Mouse (Mus musculus) lung, adult 2 months (tissue): ENCODE results near the gene Tmcc2. TPM values are rescaled to one million over a fixed set of nuclear protein-coding genes. Genes with fewer than 3 reads are reported as not detected.

Experiments used
- DNase-seq: peaks from one replicate; pipeline ENCODE4 v3.0.0; 2022
- H3K4me1 ChIP-seq: fragments of 200-500 bp; 2 replicates; pipeline ENCODE4 v1.6.1; 2011; ENCODE audit warnings: low read length; ENCODE audit not compliant: control insufficient read depth, insufficient read depth
- H3K4me3 ChIP-seq: fragments of 200-500 bp; replicated peaks from 2 replicates; pipeline ENCODE3; 2011; ENCODE audit warnings: low read depth, mild to moderate bottlenecking, control low read depth, low read length; ENCODE audit errors: extremely low read depth
- CTCF ChIP-seq: fragments of 200-500 bp; IDR thresholded peaks from 2 replicates; pipeline ENCODE4 v1.5.1; 2011; ENCODE audit warnings: mild to moderate bottlenecking, low read length, control low read depth; ENCODE audit not compliant: insufficient read depth
- POLR2A ChIP-seq: fragments of 200-500 bp; IDR thresholded peaks from 2 replicates; pipeline ENCODE4 v1.6.1; 2011; ENCODE audit warnings: low read depth, mild to moderate bottlenecking, control low read depth, low read length, borderline replicate concordance; ENCODE audit errors: extremely low read depth
- WGBS: fragments of 180-500 bp; shearing (Covaris S2); methylation state at CpG from one replicate; pipeline ENCODE4 v1.1.7; 2018; 5-methylcytosine and 5-hydroxymethylcytosine counted together
- polyA plus RNA-seq: library from polyadenylated mRNA; depleted of rRNA; stranded (reverse); fragments of >200 nt; gene quantifications from 2 replicates; pipeline ENCODE4 v1.2.3, GENCODE M21; 2012

Gene Tmcc2
- polyA plus RNA-seq, 1 experiment: 135 TPM

GRCm38 (mm10) chr1:132422912-132423696 lies 32.0 kb upstream of the Tmcc2 start:
- Histone ChIP-seq H3K4me1 (peaks cover 5% of the 10 kb centered on the region; the same call in 1 of the 2 replicates), H3K4me3 (no peak overlapping the region)
- TF ChIP-seq CTCF (no peak), POLR2A (no peak)
- no peak for DNase-seq
- 90% methylated on average over 5 of the region's 5 CpGs for WGBS

DNA sequence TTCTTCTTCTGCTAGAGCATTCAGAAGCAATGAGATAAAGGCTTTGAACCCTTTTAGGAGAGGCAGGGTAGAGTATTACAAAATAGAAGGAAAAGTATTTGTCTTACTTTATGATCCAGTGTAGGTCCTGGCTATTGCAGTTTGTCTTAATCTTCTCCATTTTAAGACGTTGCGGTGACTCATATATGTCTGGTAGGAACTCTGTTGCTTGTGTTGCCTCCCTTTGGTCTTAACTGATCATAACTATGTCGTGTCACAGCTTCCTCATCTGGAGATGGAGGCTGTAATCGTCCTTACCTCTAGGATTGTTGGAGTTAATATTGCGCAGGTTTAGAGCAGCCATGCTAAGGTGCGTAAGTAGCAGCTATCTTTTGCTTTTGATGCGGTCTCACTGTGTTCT lies 29.6 kb upstream of the Tmcc2 start:
- 81% methylated on average over 7 of the region's 7 CpGs for WGBS
- DNase-seq: no peak
- H3K4me3 ChIP-seq: no peak overlapping the region
- peaks cover 5% of the 10 kb centered on the region; the same call in 1 of the 2 replicates for H3K4me1 ChIP-seq
- TF ChIP-seq CTCF (no peak), POLR2A (no peak)

DNA sequence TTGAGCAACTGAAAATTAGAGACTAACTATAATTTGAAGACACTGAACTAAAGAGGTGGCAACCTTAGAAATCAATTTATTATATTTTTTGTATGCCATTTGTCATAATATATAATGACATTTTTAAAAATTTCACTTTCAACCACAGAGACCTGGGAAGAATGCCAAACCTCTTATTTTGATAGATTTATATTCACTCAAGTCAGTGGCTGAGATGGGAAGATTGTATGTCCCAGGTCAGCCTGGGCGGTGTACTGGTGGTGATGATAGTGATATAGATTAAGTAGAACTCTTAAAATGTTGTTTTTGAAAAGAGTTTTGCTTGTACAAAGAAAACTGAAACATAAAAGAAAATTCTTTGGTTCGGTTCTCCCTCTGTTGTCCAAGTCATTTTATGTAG lies 29.1 kb upstream of the Tmcc2 start:
- DNase-seq: no peak
- TF ChIP-seq CTCF: no peak
- no peak for TF ChIP-seq POLR2A
- Histone ChIP-seq H3K4me1 (peaks cover 5% of the 10 kb centered on the region; the same call in 1 of the 2 replicates), H3K4me3 (no peak overlapping the region)
- WGBS: 62% methylated on average over 2 of the region's 2 CpGs

- TF ChIP-seq CTCF (no peak), POLR2A (peak; percentile 79; the same call in 1 of the 2 replicates)
- DNase-seq: peak; percentile 88
- WGBS: under 1% methylated on average over 83 of the region's 85 CpGs
Measured at GRCm38 (mm10) chr1:132417319-132418251, 26.5 kb upstream of the Tmcc2 start, which contains the start of gene Dstyk. Gene Dstyk, plus strand, starts transcription at chr1:132417555.

DNA sequence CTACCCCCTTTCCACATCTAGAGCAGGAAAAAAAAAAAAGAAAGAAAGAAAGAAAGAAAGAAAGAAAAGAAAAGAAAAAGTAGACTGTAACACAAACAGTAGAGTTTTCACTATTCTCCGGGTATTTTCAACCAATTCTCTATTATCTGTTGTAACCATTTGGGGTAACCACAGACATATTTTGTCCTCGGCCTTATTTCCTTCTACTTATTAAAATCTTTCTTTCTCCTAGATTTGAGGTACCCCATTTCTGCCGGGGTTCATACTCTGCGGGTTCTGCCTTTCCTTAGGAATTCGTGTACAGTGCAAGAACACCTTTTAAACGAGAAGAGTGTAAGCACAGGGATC lies 25.8 kb upstream of the Tmcc2 start:
- DNase-seq: no peak
- 10% methylated on average over 6 of the region's 6 CpGs for WGBS
- H3K4me3 ChIP-seq: peak overlapping the region; percentile 42
- TF ChIP-seq POLR2A: no peak
- no peak for TF ChIP-seq CTCF
- H3K4me1 ChIP-seq: peaks cover 5% of the 10 kb centered on the region; the same call in 1 of the 2 replicates

More at GRCm38 (mm10) chr1:132417319-132418251, 26.5 kb upstream of the Tmcc2 start, which contains the start of gene Dstyk:
- Histone ChIP-seq H3K4me3 (peak within 1 kb of the TSS; percentile 42), H3K4me1 (peaks cover 5% of the 10 kb centered on the region; the same call in 1 of the 2 replicates)

- H3K4me3 ChIP-seq: no peak overlapping the region
- TF ChIP-seq CTCF (no peak), POLR2A (no peak)
- 52% methylated on average over 8 of the region's 8 CpGs for WGBS
- no peak for DNase-seq
- H3K4me1 ChIP-seq: peaks cover 5% of the 10 kb centered on the region; the same call in 1 of the 2 replicates
Measured at GRCm38 (mm10) chr1:132416244-132416942, 25.3 kb upstream of the Tmcc2 start.

DNA sequence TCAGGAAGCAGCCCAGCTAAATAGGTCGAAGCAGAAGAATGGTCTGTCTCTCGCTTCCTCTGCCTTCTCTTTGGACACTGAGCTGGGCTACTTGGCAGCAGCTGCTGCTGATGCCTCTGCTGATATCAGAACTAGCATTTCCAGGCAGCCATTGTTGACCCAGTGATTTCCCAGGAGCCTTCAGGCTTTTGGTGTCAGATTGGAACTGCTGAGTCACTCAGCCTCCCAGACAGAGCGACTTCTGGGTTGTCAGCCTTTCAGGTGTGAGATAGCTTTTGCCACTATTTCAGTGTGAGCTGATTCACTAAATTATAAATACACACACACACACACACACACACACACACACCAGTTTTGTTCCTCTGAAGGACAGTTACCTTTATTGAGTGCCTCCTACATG lies 19.6 kb upstream of the Tmcc2 start:
- no peak for TF ChIP-seq POLR2A
- TF ChIP-seq CTCF: no peak
- 49% methylated on average over 3 of the region's 3 CpGs for WGBS
- no peak overlapping the region for H3K4me3 ChIP-seq
- DNase-seq: no peak
- no peaks in the 10 kb centered on the region for H3K4me1 ChIP-seq

GRCm38 (mm10) chr1:132401843-132402242 lies 10.8 kb upstream of the Tmcc2 start:
- TF ChIP-seq POLR2A (no peak), CTCF (no peak)
- no peak overlapping the region for H3K4me3 ChIP-seq
- H3K4me1 ChIP-seq: no peaks in the 10 kb centered on the region
- WGBS: 90% methylated on average over 1 of the region's 1 CpGs
- no peak for DNase-seq

- Histone ChIP-seq H3K4me1 (no peaks in the 10 kb centered on the region), H3K4me3 (no peak overlapping the region)
- no peak for DNase-seq
- no peak for TF ChIP-seq CTCF
- TF ChIP-seq POLR2A: no peak
- WGBS: 54% methylated on average over 1 of the region's 1 CpGs
Measured at GRCm38 (mm10) chr1:132400538-132400937, 9.5 kb upstream of the Tmcc2 start.
